Comparison of ENCODE assay signal across 9 mouse cellular contexts in genomic region chr1:73737083-73737482, GRCm38 (mm10).
A peak's percentile ranks its signal among the peaks of the same experiment; 100 is the strongest.
DNase-seq lines count a peak whose midpoint lies in the region; ATAC-seq and TF ChIP-seq lines count a peak whose summit lies in the region.
"Had no signal": no experiment of that assay in that cellular context is flagged by ENCODE, and none has a peak within 500 bp of the region (broad histone marks: within the 10 kb centered on the region; RNA-seq: fewer than 3 reads in every experiment).

No protein-coding gene starts in this region.

- no peak overlapping the region for H3K27ac ChIP-seq in cerebellum, adult 2 months (ENCODE audit: insufficient read depth, low read length)
- H3K27ac ChIP-seq in midbrain, embryonic 10.5 days (replicated peaks), result peak overlapping the region; percentile 42; the same call in 1 of the 2 replicates
- H3K27ac ChIP-seq in midbrain, embryonic 13.5 days, result no peak overlapping the region
- no peak overlapping the region for H3K27ac ChIP-seq in intestine, postnatal 0 days (ENCODE audit: low read depth, low read length)
- H3K27ac ChIP-seq: neural tube, embryonic 12.5 days had no signal

- H3K4me3 ChIP-seq in cerebellum, adult 2 months (replicated peaks; ENCODE audit: insufficient read depth, low read depth, low read length), result no peak overlapping the region
- H3K4me3 ChIP-seq in midbrain, embryonic 10.5 days, result no peak overlapping the region
- H3K4me3 ChIP-seq in midbrain, embryonic 13.5 days (replicated peaks), result no peak overlapping the region
- no peak overlapping the region for H3K4me3 ChIP-seq in intestine, postnatal 0 days (ENCODE audit: low read depth, low read length)
- H3K4me3 ChIP-seq: neural tube, embryonic 12.5 days had no signal

- TF ChIP-seq CTCF in cerebellum, adult 2 months (IDR thresholded peaks at IDR 0.05; ENCODE audit: borderline replicate concordance, insufficient read depth, low read depth, low read length), result peak; percentile 33
- TF ChIP-seq CTCF in intestine, postnatal 0 days (IDR thresholded peaks at IDR 0.05; ENCODE audit: low read depth), result peak; percentile 73

- no peak for ATAC-seq in midbrain, embryonic 13.5 days
- ATAC-seq in intestine, postnatal 0 days, result no peak
- no peak for ATAC-seq in activated CD4-positive, CD25-positive, alpha-beta regulatory T cell, adult 4 months

- no peaks in the 10 kb centered on the region for H3K27me3 ChIP-seq in cerebellum, adult 2 months (ENCODE audit: control insufficient read depth, insufficient read depth, low read length)
- H3K27me3 ChIP-seq in midbrain, embryonic 10.5 days (ENCODE audit: low read depth, poor library complexity, severe bottlenecking), result no peaks in the 10 kb centered on the region
- H3K27me3 ChIP-seq in midbrain, embryonic 13.5 days, result no peaks in the 10 kb centered on the region
- H3K27me3 ChIP-seq in intestine, postnatal 0 days (replicated peaks; ENCODE audit: control insufficient read depth, insufficient read depth, low read length), result no peaks in the 10 kb centered on the region
- H3K27me3 ChIP-seq: neural tube, embryonic 12.5 days had no signal

- H3K9me3 ChIP-seq in midbrain, embryonic 10.5 days (replicated peaks), result no peaks in the 10 kb centered on the region
- H3K9me3 ChIP-seq in midbrain, embryonic 13.5 days, result no peaks in the 10 kb centered on the region
- no peaks in the 10 kb centered on the region for H3K9me3 ChIP-seq in intestine, postnatal 0 days (ENCODE audit: control insufficient read depth)
- H3K9me3 ChIP-seq: neural tube, embryonic 12.5 days had no signal

- no peaks in the 10 kb centered on the region for H3K36me3 ChIP-seq in midbrain, embryonic 10.5 days
- H3K36me3 ChIP-seq in midbrain, embryonic 13.5 days, result no peaks in the 10 kb centered on the region
- H3K36me3 ChIP-seq in intestine, postnatal 0 days (ENCODE audit: control insufficient read depth, insufficient read depth), result no peaks in the 10 kb centered on the region
- H3K36me3 ChIP-seq: neural tube, embryonic 12.5 days had no signal

- TF ChIP-seq POLR2A in cerebellum, adult 2 months (IDR thresholded peaks at IDR 0.05; ENCODE audit: borderline replicate concordance, insufficient read depth, low read length), result no peak

- H3K4me2 ChIP-seq in midbrain, embryonic 13.5 days (replicated peaks), result no peak overlapping the region
- no peak overlapping the region for H3K4me2 ChIP-seq in intestine, postnatal 0 days (replicated peaks; ENCODE audit: low read depth)
- H3K4me2 ChIP-seq: neural tube, embryonic 12.5 days had no signal

- H3K4me1 ChIP-seq in cerebellum, adult 2 months (ENCODE audit: control insufficient read depth, insufficient read depth, low read length), result no peaks in the 10 kb centered on the region
- no peaks in the 10 kb centered on the region for H3K4me1 ChIP-seq in midbrain, embryonic 10.5 days
- no peaks in the 10 kb centered on the region for H3K4me1 ChIP-seq in midbrain, embryonic 13.5 days (replicated peaks)
- H3K4me1 ChIP-seq in intestine, postnatal 0 days (replicated peaks; ENCODE audit: control insufficient read depth, insufficient read depth, low read length), result no peaks in the 10 kb centered on the region
- H3K4me1 ChIP-seq: neural tube, embryonic 12.5 days had no signal

- H3K9ac ChIP-seq in midbrain, embryonic 13.5 days (replicated peaks), result no peak overlapping the region
- no peak overlapping the region for H3K9ac ChIP-seq in intestine, postnatal 0 days (ENCODE audit: low read depth, low read length)
- H3K9ac ChIP-seq: neural tube, embryonic 12.5 days had no signal

- DNase-seq in cerebellum, adult 2 months, result no peak
- DNase-seq in cerebellum, adult 11 months, result no peak
- DNase-seq in midbrain, embryonic 10.5 days (ENCODE audit: low spot score), result no peak
- DNase-seq in lung, postnatal 14 days, result peak; percentile 31
- no peak for DNase-seq in ovary, postnatal 10 days (ENCODE audit: low spot score)
